Mouse (Mus musculus): Measurements from ENCODE around the gene Ccser1. TPM values are rescaled to one million over a fixed set of nuclear protein-coding genes. Genes with fewer than 3 reads are reported as not detected.

The Ccser1 gene
- polyA plus RNA-seq, 1 experiment from 2014 or later, result 26.2 TPM

DNA sequence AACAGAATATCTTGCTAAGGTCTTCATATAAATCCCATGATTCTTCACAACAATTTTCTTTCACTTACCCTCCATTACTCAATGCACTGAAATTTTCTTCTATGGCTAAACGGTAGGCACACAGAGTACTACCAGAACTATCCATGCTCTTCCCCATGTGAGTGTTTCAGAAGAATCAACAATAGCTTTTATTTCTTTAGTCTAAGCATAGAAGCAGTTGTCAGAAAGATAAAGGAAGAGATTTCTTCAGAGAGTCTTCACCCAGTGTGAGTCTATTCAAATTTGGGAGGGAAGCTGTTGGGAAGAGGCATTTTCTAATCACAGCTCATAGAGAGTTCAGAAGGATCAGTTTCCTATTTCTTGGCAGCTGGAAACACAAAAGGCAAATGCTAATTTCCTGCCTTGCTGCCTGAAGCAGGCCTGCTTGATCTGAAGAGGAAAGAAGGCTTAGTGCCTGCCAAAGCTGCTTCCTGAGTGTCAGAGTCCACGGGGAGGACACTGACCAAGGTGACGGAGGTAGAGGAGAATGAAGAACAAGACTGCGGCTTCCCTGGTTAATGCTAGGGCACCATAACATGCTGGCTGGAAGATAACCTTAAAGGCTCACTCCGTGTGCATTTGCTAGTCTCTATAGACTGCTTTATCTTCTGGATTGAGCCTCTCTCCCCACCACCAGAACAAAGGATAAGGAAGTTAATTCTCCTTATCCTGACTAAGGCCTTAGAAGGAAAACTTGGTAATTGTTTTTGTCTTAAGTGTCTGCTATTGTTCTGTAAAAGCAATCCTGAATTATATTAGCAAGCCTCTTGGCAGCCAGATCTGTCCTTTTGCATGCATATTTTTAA is 251.0 kb downstream of the Ccser1 start:
- Histone ChIP-seq H3K27ac (ENCODE audit: low read length) (peak overlapping the region; percentile 16; the same call in 1 of the 2 replicates), H3K36me3 (ENCODE audit: control insufficient read depth, insufficient read depth) (no peaks in the 10 kb centered on the region), H3K9ac (replicated peaks; ENCODE audit: low read depth, low read length) (no peak overlapping the region), H3K4me1 (replicated peaks; ENCODE audit: control insufficient read depth, insufficient read depth, low read length) (peaks cover 9% of the 10 kb centered on the region; the same call in 1 of the 2 replicates), H3K9me3 (ENCODE audit: control insufficient read depth, low read length) (no peaks in the 10 kb centered on the region), H3K27me3 (replicated peaks; ENCODE audit: control insufficient read depth, insufficient read depth, low read length) (no peaks in the 10 kb centered on the region), H3K4me2 (ENCODE audit: low read length) (no peak overlapping the region), H3K4me3 (replicated peaks; ENCODE audit: low read length) (no peak overlapping the region)
- 10% methylated on average over 5 of the region's 5 CpGs for WGBS
- peak; percentile 59; the same call in 1 of the 2 replicates for ATAC-seq

DNA sequence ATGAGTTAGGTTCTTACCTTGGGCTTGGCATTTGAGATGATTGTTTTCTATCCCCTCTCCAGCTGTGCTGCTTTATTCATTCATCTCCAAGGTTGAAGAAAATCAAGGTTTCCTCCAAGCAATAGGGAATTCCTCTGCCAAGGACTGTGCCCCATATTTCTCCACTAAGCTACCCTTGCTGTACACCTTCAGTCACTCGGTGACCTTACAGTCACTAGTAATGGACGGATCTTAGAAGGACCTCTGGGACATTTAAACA is 251.5 kb downstream of the Ccser1 start:
- WGBS, result 67% methylated on average over 2 of the region's 2 CpGs
- no peaks in the 10 kb centered on the region for H3K27me3 ChIP-seq (replicated peaks; ENCODE audit: control insufficient read depth, insufficient read depth, low read length)
- no peaks in the 10 kb centered on the region for H3K36me3 ChIP-seq (ENCODE audit: control insufficient read depth, insufficient read depth)
- H3K9me3 ChIP-seq (ENCODE audit: control insufficient read depth, low read length), result no peaks in the 10 kb centered on the region
- H3K4me3 ChIP-seq (replicated peaks; ENCODE audit: low read length), result no peak overlapping the region
- H3K27ac ChIP-seq (ENCODE audit: low read length), result no peak overlapping the region
- ATAC-seq, result no peak
- H3K4me1 ChIP-seq (replicated peaks; ENCODE audit: control insufficient read depth, insufficient read depth, low read length), result peaks cover 9% of the 10 kb centered on the region; the same call in 1 of the 2 replicates
- H3K9ac ChIP-seq (replicated peaks; ENCODE audit: low read depth, low read length), result no peak overlapping the region
- H3K4me2 ChIP-seq (ENCODE audit: low read length), result no peak overlapping the region

DNA sequence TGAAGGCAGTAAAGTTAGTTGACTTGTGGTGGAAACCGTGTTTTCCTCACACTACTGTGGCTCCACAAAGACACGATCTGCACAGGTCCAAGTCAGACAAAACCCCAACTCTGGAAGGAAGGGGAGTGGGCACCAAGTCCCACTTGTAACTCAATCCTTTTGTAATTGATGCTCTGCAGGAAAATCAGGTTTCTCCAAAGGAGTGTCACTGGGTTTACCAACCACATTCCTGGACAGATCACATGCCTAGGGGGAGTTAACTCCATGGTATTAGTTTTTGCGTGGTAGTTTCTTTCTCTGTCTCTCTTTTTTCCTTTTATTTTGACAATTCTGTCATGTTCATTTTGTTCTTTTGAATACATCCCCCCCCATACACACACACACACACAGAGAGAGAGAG is 252.0 kb downstream of the Ccser1 start:
- Histone ChIP-seq H3K4me1 (replicated peaks; ENCODE audit: control insufficient read depth, insufficient read depth, low read length) (peaks cover 9% of the 10 kb centered on the region; the same call in 1 of the 2 replicates), H3K4me3 (replicated peaks; ENCODE audit: low read length) (no peak overlapping the region), H3K9ac (replicated peaks; ENCODE audit: low read depth, low read length) (no peak overlapping the region), H3K9me3 (ENCODE audit: control insufficient read depth, low read length) (no peaks in the 10 kb centered on the region), H3K27ac (ENCODE audit: low read length) (no peak overlapping the region), H3K36me3 (ENCODE audit: control insufficient read depth, insufficient read depth) (no peaks in the 10 kb centered on the region), H3K4me2 (ENCODE audit: low read length) (no peak overlapping the region), H3K27me3 (replicated peaks; ENCODE audit: control insufficient read depth, insufficient read depth, low read length) (no peaks in the 10 kb centered on the region)
- WGBS, result 40% methylated on average over 3 of the region's 3 CpGs
- ATAC-seq, result no peak

DNA sequence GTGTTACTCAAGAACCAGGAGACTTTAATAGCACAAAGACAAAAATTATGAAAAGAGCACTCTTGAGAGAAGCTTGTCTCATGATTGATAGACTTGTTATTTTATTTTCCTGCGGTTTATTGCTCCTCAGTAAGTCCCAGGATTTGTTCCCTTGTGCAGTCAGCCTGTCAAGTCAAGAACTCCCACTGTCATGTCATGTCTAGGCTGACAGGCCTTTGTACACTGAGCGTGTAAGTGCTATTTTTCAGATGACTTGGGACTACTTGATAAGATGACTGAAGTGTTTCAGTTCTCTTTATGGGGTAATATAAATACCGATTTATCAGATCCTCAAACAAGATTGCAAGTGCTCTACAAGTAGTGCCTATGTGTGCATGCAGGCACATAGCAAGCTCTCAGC is 252.6 kb downstream of the Ccser1 start:
- no peak overlapping the region for H3K9ac ChIP-seq (replicated peaks; ENCODE audit: low read depth, low read length)
- no peaks in the 10 kb centered on the region for H3K27me3 ChIP-seq (replicated peaks; ENCODE audit: control insufficient read depth, insufficient read depth, low read length)
- ATAC-seq, result peak; percentile 57; the same call in 1 of the 2 replicates
- H3K9me3 ChIP-seq (ENCODE audit: control insufficient read depth, low read length), result no peaks in the 10 kb centered on the region
- WGBS, result 63% methylated on average over 3 of the region's 3 CpGs
- peaks cover 9% of the 10 kb centered on the region; the same call in 1 of the 2 replicates for H3K4me1 ChIP-seq (replicated peaks; ENCODE audit: control insufficient read depth, insufficient read depth, low read length)
- no peak overlapping the region for H3K4me2 ChIP-seq (ENCODE audit: low read length)
- H3K36me3 ChIP-seq (ENCODE audit: control insufficient read depth, insufficient read depth), result no peaks in the 10 kb centered on the region
- no peak overlapping the region for H3K4me3 ChIP-seq (replicated peaks; ENCODE audit: low read length)
- no peak overlapping the region for H3K27ac ChIP-seq (ENCODE audit: low read length)

DNA sequence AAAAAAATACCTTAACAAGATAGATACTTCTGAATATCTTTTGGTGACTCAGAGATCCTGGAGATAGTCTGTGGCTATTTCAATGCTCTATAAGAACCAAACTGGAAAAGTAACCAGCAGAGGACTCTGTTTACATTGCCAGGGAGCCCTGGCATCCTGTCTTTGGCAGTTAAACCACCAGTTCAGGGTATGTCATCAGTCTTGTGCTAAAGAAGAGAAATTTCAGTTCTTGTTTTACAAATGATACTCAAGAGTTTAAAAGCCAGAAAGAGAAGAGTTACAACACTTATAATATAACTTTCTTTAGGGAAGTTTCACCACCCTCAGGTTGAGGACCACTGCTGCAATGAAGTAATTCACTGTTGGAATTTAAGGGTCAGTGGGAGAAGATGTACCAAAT is 258.0 kb downstream of the Ccser1 start:
- ATAC-seq, result no peak
- Histone ChIP-seq H3K4me1 (replicated peaks; ENCODE audit: control insufficient read depth, insufficient read depth, low read length) (no peaks in the 10 kb centered on the region), H3K9ac (replicated peaks; ENCODE audit: low read depth, low read length) (no peak overlapping the region), H3K4me3 (replicated peaks; ENCODE audit: low read length) (no peak overlapping the region), H3K27me3 (replicated peaks; ENCODE audit: control insufficient read depth, insufficient read depth, low read length) (no peaks in the 10 kb centered on the region), H3K9me3 (ENCODE audit: control insufficient read depth, low read length) (no peaks in the 10 kb centered on the region), H3K4me2 (ENCODE audit: low read length) (no peak overlapping the region), H3K36me3 (ENCODE audit: control insufficient read depth, insufficient read depth) (no peaks in the 10 kb centered on the region), H3K27ac (ENCODE audit: low read length) (no peak overlapping the region)

DNA sequence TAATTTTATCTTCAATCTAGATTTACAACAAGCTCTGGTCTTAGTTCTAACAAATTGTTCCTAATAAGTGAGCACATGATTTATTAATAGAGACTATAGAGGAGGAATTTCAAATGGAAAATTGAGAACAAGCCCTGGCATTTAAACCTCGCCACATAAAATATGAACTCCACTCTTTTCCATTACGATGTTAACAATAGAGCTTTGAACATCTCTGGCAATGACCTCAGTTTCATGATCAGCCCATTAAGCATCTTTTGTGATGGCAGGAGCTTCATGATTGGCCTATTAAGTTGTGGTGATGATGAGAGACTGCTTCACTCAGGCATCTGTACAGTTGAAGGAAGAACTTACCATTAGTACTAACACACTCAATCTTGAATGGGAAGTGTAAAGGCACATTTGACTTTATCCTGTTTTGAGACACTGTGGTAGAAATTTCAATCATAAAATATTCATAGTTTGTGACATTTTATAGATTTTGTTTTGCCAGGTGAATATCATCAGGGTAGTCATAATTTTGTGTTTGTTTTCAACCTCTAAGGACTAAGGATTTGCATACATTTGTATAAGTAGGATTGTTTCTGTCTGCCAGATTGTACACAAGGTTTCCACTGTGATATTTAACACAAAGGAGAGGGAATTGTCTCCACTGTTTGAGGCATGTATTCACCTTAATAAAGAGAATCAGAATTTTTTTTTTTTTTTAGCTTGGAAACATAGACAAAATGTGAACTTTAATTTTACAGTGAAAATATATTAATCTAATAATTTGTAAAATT is 291.4 kb downstream of the Ccser1 start:
- H3K27ac ChIP-seq (ENCODE audit: low read length), result no peak overlapping the region
- no peaks in the 10 kb centered on the region for H3K36me3 ChIP-seq (ENCODE audit: control insufficient read depth, insufficient read depth)
- no peak overlapping the region for H3K4me2 ChIP-seq (ENCODE audit: low read length)
- no peak overlapping the region for H3K4me3 ChIP-seq (replicated peaks; ENCODE audit: low read length)
- H3K9me3 ChIP-seq (ENCODE audit: control insufficient read depth, low read length), result no peaks in the 10 kb centered on the region
- no peaks in the 10 kb centered on the region for H3K4me1 ChIP-seq (replicated peaks; ENCODE audit: control insufficient read depth, insufficient read depth, low read length)
- no peaks in the 10 kb centered on the region for H3K27me3 ChIP-seq (replicated peaks; ENCODE audit: control insufficient read depth, insufficient read depth, low read length)
- WGBS, result 48% methylated on average over 2 of the region's 2 CpGs
- ATAC-seq, result no peak
- no peak overlapping the region for H3K9ac ChIP-seq (replicated peaks; ENCODE audit: low read depth, low read length)

DNA sequence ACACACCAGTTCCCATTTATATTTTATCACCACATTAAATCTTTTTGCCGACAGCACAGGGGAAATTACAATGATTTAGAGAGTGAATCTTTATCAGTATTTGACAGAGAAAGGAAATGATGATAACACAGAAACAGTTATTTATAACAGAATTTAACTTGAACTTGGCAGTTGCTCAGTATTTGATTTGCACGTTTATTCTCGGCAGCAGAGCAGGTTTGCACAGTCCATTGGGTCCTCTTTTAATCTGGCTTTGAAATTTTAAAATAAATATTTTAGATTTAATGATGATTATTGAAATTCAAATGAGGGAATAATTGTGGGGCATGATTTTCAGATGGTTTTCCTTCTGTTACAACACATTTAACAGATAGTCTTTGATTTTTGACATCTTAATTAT is 305.2 kb downstream of the Ccser1 start:
- no peak overlapping the region for H3K9ac ChIP-seq (replicated peaks; ENCODE audit: low read depth, low read length)
- H3K27me3 ChIP-seq (replicated peaks; ENCODE audit: control insufficient read depth, insufficient read depth, low read length), result no peaks in the 10 kb centered on the region
- H3K4me1 ChIP-seq (replicated peaks; ENCODE audit: control insufficient read depth, insufficient read depth, low read length), result no peaks in the 10 kb centered on the region
- H3K4me2 ChIP-seq (ENCODE audit: low read length), result no peak overlapping the region
- H3K36me3 ChIP-seq (ENCODE audit: control insufficient read depth, insufficient read depth), result no peaks in the 10 kb centered on the region
- peak; percentile 55 for ATAC-seq
- no peaks in the 10 kb centered on the region for H3K9me3 ChIP-seq (ENCODE audit: control insufficient read depth, low read length)
- 44% methylated on average over 3 of the region's 3 CpGs for WGBS
- no peak overlapping the region for H3K27ac ChIP-seq (ENCODE audit: low read length)
- H3K4me3 ChIP-seq (replicated peaks; ENCODE audit: low read length), result no peak overlapping the region

DNA sequence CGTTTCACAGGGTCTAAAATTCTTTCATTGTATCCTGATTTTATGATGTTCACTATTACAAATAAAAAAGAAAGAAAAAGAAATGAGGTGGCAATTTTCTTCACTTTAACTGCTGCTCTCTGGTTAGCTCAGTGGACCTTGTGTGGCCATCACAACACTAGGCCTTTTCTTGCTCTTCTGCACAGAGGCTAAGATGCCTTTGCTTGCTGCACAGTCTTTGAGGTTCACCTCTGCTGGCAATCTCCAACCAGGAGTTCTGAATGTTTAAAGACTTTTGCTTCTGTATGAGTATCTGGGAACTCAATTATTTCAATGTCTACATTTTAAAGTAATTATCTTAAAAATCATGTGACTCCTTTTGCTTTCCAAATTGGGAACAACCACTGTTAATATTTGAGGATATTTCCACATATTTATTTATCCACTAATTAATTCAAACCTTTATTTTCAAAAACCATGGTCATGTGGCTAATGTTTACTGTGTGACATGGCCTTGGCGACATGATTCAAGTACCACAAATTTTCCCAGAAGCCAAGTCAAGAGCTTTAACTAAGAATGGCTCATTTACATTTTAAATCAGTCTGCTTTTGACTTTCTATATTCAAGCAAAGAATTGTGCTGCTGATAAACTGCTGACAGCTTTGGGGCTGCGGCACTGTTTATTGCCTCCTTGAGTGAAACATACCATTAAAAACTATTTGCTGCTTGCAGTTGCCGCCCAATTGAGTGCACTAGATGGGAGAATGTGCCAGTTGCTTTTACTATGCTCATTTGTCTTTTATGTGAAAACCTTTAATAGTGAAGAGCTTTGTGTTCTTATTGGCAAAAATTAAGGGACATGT is 312.1 kb downstream of the Ccser1 start:
- WGBS, result 33% methylated on average over 4 of the region's 4 CpGs
- H3K36me3 ChIP-seq (ENCODE audit: control insufficient read depth, insufficient read depth), result no peaks in the 10 kb centered on the region
- no peak overlapping the region for H3K9ac ChIP-seq (replicated peaks; ENCODE audit: low read depth, low read length)
- H3K4me2 ChIP-seq (ENCODE audit: low read length), result peak overlapping the region; percentile 13
- H3K4me1 ChIP-seq (replicated peaks; ENCODE audit: control insufficient read depth, insufficient read depth, low read length), result peaks cover 7% of the 10 kb centered on the region
- no peak overlapping the region for H3K4me3 ChIP-seq (replicated peaks; ENCODE audit: low read length)
- H3K9me3 ChIP-seq (ENCODE audit: control insufficient read depth, low read length), result no peaks in the 10 kb centered on the region
- H3K27me3 ChIP-seq (replicated peaks; ENCODE audit: control insufficient read depth, insufficient read depth, low read length), result no peaks in the 10 kb centered on the region
- no peak overlapping the region for H3K27ac ChIP-seq (ENCODE audit: low read length)
- ATAC-seq, result peak; percentile 96

DNA sequence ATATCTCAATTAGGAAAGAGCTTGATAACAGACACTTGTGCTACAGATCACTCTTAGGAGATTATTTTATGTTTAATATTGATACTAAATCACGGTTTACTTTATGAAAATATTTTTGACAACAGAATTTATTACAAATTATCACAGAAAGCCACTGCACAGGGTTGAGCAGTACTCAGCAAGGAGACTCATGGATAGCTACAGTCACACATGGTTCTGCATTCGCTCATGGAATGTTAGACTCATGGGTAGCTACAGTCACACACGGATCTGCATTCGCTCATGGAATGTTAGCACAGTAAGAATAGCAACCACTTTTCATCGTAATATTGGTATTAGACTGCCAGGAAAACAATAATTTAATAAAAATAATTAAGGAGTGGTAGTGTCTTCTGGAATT is 313.3 kb downstream of the Ccser1 start:
- no peak for ATAC-seq
- no peak overlapping the region for H3K4me2 ChIP-seq (ENCODE audit: low read length)
- no peaks in the 10 kb centered on the region for H3K9me3 ChIP-seq (ENCODE audit: control insufficient read depth, low read length)
- no peaks in the 10 kb centered on the region for H3K27me3 ChIP-seq (replicated peaks; ENCODE audit: control insufficient read depth, insufficient read depth, low read length)
- 94% methylated on average over 5 of the region's 5 CpGs for whole genome bisulfite sequencing
- no peak overlapping the region for H3K4me3 ChIP-seq (replicated peaks; ENCODE audit: low read length)
- H3K36me3 ChIP-seq (ENCODE audit: control insufficient read depth, insufficient read depth), result no peaks in the 10 kb centered on the region
- no peak overlapping the region for H3K9ac ChIP-seq (replicated peaks; ENCODE audit: low read depth, low read length)
- H3K4me1 ChIP-seq (replicated peaks; ENCODE audit: control insufficient read depth, insufficient read depth, low read length), result peaks cover 7% of the 10 kb centered on the region
- no peak overlapping the region for H3K27ac ChIP-seq (ENCODE audit: low read length)
